Mouse (Mus musculus): ENCODE results near the gene Cacng2. TPM values are rescaled to one million over a fixed set of nuclear protein-coding genes. Genes with fewer than 3 reads are reported as not detected.
"Not testable (repeated sequence)": the region's sequence is repeated elsewhere in the genome, so short reads cannot be mapped to it uniquely, and the experiment has no call there.

Gene Cacng2
- polyA plus RNA-seq, 1 experiment from 2014 or later, result not detected

GRCm38 (mm10) chr15:78042706-78043105, 77.1 kb downstream of the Cacng2 start:
- no peak overlapping the region for H3K27ac ChIP-seq (ENCODE audit: low read length)
- H3K9me3 ChIP-seq (ENCODE audit: low read length), result no peaks in the 10 kb centered on the region
- H3K4me2 ChIP-seq (replicated peaks; ENCODE audit: low read depth, low read length), result no peak overlapping the region
- no peaks in the 10 kb centered on the region for H3K36me3 ChIP-seq (ENCODE audit: insufficient read depth, low read length)
- 88% methylated on average over 8 of the region's 8 CpGs for WGBS
- no peaks in the 10 kb centered on the region for H3K27me3 ChIP-seq (ENCODE audit: insufficient read depth, low read length)
- no peaks in the 10 kb centered on the region for H3K4me1 ChIP-seq (ENCODE audit: insufficient read depth, low read length)
- no peak for ATAC-seq (ENCODE audit: low FRiP score, low TSS enrichment)
- no peak overlapping the region for H3K4me3 ChIP-seq (ENCODE audit: low read length)
- no peak overlapping the region for H3K9ac ChIP-seq (replicated peaks; ENCODE audit: low read length)

DNA sequence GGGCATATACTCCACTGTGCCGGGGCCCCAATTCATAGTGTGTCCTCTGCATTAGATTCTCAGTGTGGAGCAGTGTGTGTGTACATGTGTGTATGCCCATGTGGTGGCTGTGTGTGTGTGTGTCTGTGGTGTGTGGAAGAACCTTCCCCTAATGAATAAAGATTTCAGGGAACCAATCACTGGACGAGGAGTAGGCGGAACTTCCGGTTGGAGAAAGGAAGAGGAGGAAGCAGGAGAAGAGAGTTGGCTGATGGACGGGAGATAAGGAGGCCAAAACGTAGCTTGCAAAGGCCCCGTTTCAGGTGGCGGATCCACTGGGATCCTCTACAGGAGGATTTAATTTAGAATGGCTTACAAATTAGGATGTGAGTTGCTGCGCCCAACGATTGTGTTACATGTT, 82.2 kb downstream of the Cacng2 start:
- H3K36me3 ChIP-seq (ENCODE audit: insufficient read depth, low read length), result no peaks in the 10 kb centered on the region
- WGBS, result 91% methylated on average over 10 of the region's 10 CpGs
- no peak overlapping the region for H3K27ac ChIP-seq (ENCODE audit: low read length)
- no peak overlapping the region for H3K4me2 ChIP-seq (replicated peaks; ENCODE audit: low read depth, low read length)
- H3K9me3 ChIP-seq (ENCODE audit: low read length), result no peaks in the 10 kb centered on the region
- H3K4me1 ChIP-seq (ENCODE audit: insufficient read depth, low read length), result no peaks in the 10 kb centered on the region
- no peak for ATAC-seq (ENCODE audit: low FRiP score, low TSS enrichment)
- H3K27me3 ChIP-seq (ENCODE audit: insufficient read depth, low read length), result no peaks in the 10 kb centered on the region
- H3K4me3 ChIP-seq (ENCODE audit: low read length), result no peak overlapping the region
- H3K9ac ChIP-seq (replicated peaks; ENCODE audit: low read length), result no peak overlapping the region

DNA sequence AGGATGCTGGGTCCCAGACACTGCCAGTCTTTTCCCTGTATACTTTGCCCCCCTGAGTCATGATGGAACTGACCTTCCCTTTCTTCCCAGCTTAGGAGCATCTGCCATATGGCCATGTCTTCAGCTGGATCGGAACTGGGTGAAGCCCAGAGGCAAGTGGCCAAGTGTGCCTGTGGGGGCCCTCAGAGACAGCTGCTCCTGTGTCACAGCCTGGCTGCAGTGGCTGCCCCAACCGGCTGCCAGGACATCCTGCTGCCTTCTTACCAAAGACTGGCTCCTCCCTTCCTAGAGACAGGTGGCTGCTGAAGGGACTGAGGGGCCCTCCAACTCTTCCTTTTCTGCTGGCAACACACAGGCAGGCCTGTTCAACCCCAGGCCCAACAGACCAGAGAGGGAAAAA, 83.2 kb downstream of the Cacng2 start:
- Histone ChIP-seq H3K27me3 (ENCODE audit: insufficient read depth, low read length) (no peaks in the 10 kb centered on the region), H3K27ac (ENCODE audit: low read length) (no peak overlapping the region), H3K4me3 (ENCODE audit: low read length) (no peak overlapping the region), H3K36me3 (ENCODE audit: insufficient read depth, low read length) (no peaks in the 10 kb centered on the region), H3K9me3 (ENCODE audit: low read length) (no peaks in the 10 kb centered on the region), H3K4me1 (ENCODE audit: insufficient read depth, low read length) (no peaks in the 10 kb centered on the region), H3K4me2 (replicated peaks; ENCODE audit: low read depth, low read length) (no peak overlapping the region), H3K9ac (replicated peaks; ENCODE audit: low read length) (no peak overlapping the region)
- WGBS, result 50% methylated on average over 2 of the region's 2 CpGs
- ATAC-seq (ENCODE audit: low FRiP score, low TSS enrichment), result no peak

DNA sequence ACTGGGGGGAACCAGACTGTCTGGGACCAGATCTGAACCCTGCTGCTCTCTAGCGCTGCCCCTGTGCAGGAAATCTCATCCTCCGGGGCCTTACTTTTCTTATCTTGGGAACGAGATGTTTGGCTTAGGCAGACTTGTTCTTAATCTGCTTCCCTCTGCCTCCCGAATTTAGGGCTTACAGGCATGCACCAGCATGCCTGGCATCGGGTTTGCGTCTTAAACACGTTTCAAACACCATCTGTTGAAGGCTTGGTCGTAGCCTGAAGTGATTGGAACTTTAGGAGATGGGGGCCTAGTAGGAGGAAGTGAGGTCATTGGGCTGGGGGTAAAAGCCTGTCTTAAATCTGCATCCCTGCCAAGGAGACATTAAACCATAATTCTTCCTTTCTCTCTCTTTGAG, 89.9 kb downstream of the Cacng2 start:
- no peak for ATAC-seq (ENCODE audit: low FRiP score, low TSS enrichment)
- no peak overlapping the region for H3K4me2 ChIP-seq (replicated peaks; ENCODE audit: low read depth, low read length)
- 69% methylated on average over 8 of the region's 8 CpGs for WGBS

GRCm38 (mm10) chr15:78026521-78026920, 93.3 kb downstream of the Cacng2 start:
- no peak overlapping the region for H3K27ac ChIP-seq (ENCODE audit: low read length)
- no peak overlapping the region for H3K9ac ChIP-seq (replicated peaks; ENCODE audit: low read length)
- no peaks in the 10 kb centered on the region for H3K36me3 ChIP-seq (ENCODE audit: insufficient read depth, low read length)
- H3K4me2 ChIP-seq (replicated peaks; ENCODE audit: low read depth, low read length), result no peak overlapping the region
- no peaks in the 10 kb centered on the region for H3K27me3 ChIP-seq (ENCODE audit: insufficient read depth, low read length)
- WGBS, result 85% methylated on average over 6 of the region's 6 CpGs
- no peaks in the 10 kb centered on the region for H3K9me3 ChIP-seq (ENCODE audit: low read length)
- no peak for ATAC-seq (ENCODE audit: low FRiP score, low TSS enrichment)
- H3K4me3 ChIP-seq (ENCODE audit: low read length), result no peak overlapping the region
- H3K4me1 ChIP-seq (ENCODE audit: insufficient read depth, low read length), result no peaks in the 10 kb centered on the region

More for the DNA sequence above, 89.9 kb downstream of the Cacng2 start:
- Histone ChIP-seq H3K27ac (ENCODE audit: low read length) (no peak overlapping the region), H3K27me3 (ENCODE audit: insufficient read depth, low read length) (no peaks in the 10 kb centered on the region), H3K9ac (replicated peaks; ENCODE audit: low read length) (no peak overlapping the region), H3K9me3 (ENCODE audit: low read length) (no peaks in the 10 kb centered on the region), H3K4me1 (ENCODE audit: insufficient read depth, low read length) (no peaks in the 10 kb centered on the region), H3K4me3 (ENCODE audit: low read length) (no peak overlapping the region), H3K36me3 (ENCODE audit: insufficient read depth, low read length) (no peaks in the 10 kb centered on the region)

DNA sequence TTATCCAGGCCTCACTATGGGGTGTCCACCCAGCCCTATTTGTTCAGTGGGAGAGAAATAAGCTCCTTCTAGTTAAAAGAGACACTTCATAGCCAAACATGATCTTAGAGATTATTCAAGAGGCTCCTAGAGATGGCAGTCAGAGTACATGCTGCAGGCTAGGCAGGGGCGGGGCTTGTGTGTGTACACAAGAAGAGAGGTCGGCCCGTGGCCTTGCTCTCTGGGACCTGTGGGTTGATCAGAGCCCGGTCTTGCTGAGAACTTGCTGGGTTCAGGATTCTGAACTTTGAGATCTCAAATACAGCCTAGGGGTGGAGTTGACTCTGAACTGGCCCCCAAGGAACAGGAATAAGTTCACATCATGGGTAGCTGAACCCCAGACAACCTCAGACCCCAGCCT, 95.6 kb downstream of the Cacng2 start:
- Histone ChIP-seq H3K4me1 (ENCODE audit: insufficient read depth, low read length) (no peaks in the 10 kb centered on the region), H3K27me3 (ENCODE audit: insufficient read depth, low read length) (no peaks in the 10 kb centered on the region), H3K4me3 (ENCODE audit: low read length) (no peak overlapping the region), H3K9ac (replicated peaks; ENCODE audit: low read length) (no peak overlapping the region), H3K36me3 (ENCODE audit: insufficient read depth, low read length) (no peaks in the 10 kb centered on the region), H3K27ac (ENCODE audit: low read length) (no peak overlapping the region), H3K4me2 (replicated peaks; ENCODE audit: low read depth, low read length) (no peak overlapping the region), H3K9me3 (ENCODE audit: low read length) (no peaks in the 10 kb centered on the region)
- 60% methylated on average over 4 of the region's 4 CpGs for WGBS
- ATAC-seq (ENCODE audit: low FRiP score, low TSS enrichment), result no peak

- no peaks in the 10 kb centered on the region for H3K4me1 ChIP-seq (ENCODE audit: insufficient read depth, low read length)
- ATAC-seq (ENCODE audit: low FRiP score, low TSS enrichment), result no peak
- 96% methylated on average over 1 of the region's 1 CpGs for WGBS
- H3K4me2 ChIP-seq (replicated peaks; ENCODE audit: low read depth, low read length), result no peak overlapping the region
- no peak overlapping the region for H3K9ac ChIP-seq (replicated peaks; ENCODE audit: low read length)
- H3K4me3 ChIP-seq (ENCODE audit: low read length), result no peak overlapping the region
- no peaks in the 10 kb centered on the region for H3K9me3 ChIP-seq (ENCODE audit: low read length)
- H3K36me3 ChIP-seq (ENCODE audit: insufficient read depth, low read length), result no peaks in the 10 kb centered on the region
- no peak overlapping the region for H3K27ac ChIP-seq (ENCODE audit: low read length)
- no peaks in the 10 kb centered on the region for H3K27me3 ChIP-seq (ENCODE audit: insufficient read depth, low read length)
Observed at GRCm38 (mm10) chr15:78014046-78014445, 105.8 kb downstream of the Cacng2 start.

DNA sequence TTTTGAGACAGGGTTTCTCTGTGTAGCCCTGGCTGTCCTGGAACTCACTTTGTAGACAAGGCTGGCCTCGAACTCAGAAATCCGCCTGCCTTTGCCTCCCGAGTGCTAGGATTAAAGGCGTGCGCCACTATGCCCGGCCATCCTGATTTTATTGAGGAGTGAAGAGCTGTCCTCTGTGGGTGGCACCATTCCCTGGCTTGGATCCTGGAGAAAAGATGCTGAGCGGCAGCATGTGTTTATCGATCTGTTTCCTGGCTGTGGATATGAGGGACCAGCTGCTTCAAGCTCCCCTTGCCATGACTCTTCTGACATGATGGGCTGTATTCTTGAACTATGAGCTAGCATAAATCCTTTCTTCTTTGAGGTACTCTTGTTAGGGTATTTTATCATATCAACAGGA, 111.6 kb downstream of the Cacng2 start:
- ATAC-seq (ENCODE audit: low FRiP score, low TSS enrichment); H3K27me3 ChIP-seq (ENCODE audit: insufficient read depth, low read length); H3K4me3 ChIP-seq (ENCODE audit: low read length); H3K27ac ChIP-seq (ENCODE audit: low read length); H3K4me2 ChIP-seq (replicated peaks; ENCODE audit: low read depth, low read length); H3K9me3 ChIP-seq (ENCODE audit: low read length); H3K4me1 ChIP-seq (ENCODE audit: insufficient read depth, low read length); H3K36me3 ChIP-seq (ENCODE audit: insufficient read depth, low read length); H3K9ac ChIP-seq (replicated peaks; ENCODE audit: low read length): not testable (repeated sequence)
- WGBS, result 94% methylated on average over 8 of the region's 8 CpGs

DNA sequence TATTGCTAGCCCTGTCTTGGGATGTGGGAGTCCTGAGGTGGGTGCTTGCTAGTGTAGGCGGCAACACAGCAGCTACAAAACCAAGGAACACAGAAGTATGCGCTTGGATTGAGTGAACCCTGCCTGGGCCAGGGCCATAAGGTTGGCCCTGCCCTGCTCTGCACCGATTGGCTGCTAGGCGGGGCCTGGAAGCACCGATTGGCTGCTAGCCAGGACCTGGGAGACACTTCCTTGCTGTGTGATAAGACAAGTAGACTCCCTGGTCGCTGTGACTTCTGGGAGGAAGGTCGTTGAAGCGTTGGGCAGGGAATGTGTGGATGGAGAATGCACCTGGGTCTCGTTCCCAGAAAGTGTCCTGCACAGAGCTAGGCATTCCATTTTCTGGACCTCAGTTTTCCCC, 115.9 kb downstream of the Cacng2 start:
- ATAC-seq (ENCODE audit: low FRiP score, low TSS enrichment), result no peak; the same call in 1 of the 2 replicates
- no peaks in the 10 kb centered on the region for H3K27me3 ChIP-seq (ENCODE audit: insufficient read depth, low read length)
- WGBS, result 31% methylated on average over 9 of the region's 9 CpGs

DNA sequence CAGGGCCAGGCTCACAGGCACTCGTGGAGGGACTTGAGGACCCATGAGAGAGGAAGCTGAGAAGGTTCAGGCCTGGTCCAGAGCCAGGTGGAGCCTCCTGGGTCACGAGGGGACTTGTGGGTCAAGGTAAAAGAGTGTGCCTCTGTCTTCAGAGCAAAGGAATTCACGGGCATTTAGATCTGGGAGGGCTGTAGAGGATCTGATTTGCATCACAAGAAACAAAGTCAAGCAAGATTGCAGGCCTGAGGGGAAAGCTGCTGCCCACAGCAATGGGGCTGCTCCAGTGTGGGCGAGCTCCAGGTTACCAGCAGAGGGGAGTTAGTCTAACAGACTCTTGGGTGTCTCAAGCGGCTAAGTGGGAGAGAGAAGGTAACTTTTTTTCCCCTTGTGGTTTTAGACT, 118.4 kb downstream of the Cacng2 start:
- no peak overlapping the region for H3K27ac ChIP-seq (ENCODE audit: low read length)
- no peak overlapping the region for H3K4me2 ChIP-seq (replicated peaks; ENCODE audit: low read depth, low read length)
- WGBS, result 26% methylated on average over 5 of the region's 5 CpGs
- H3K4me3 ChIP-seq (ENCODE audit: low read length), result no peak overlapping the region
- H3K9ac ChIP-seq (replicated peaks; ENCODE audit: low read length), result no peak overlapping the region
- H3K4me1 ChIP-seq (ENCODE audit: insufficient read depth, low read length), result no peaks in the 10 kb centered on the region
- ATAC-seq (ENCODE audit: low FRiP score, low TSS enrichment), result no peak
- no peaks in the 10 kb centered on the region for H3K36me3 ChIP-seq (ENCODE audit: insufficient read depth, low read length)
- H3K9me3 ChIP-seq (ENCODE audit: low read length), result no peaks in the 10 kb centered on the region
- no peaks in the 10 kb centered on the region for H3K27me3 ChIP-seq (ENCODE audit: insufficient read depth, low read length)

More for the DNA sequence above, 115.9 kb downstream of the Cacng2 start:
- no peak overlapping the region for H3K4me2 ChIP-seq (replicated peaks; ENCODE audit: low read depth, low read length)
- no peaks in the 10 kb centered on the region for H3K36me3 ChIP-seq (ENCODE audit: insufficient read depth, low read length)
- H3K27ac ChIP-seq (ENCODE audit: low read length), result no peak overlapping the region
- H3K4me3 ChIP-seq (ENCODE audit: low read length), result no peak overlapping the region
- no peaks in the 10 kb centered on the region for H3K9me3 ChIP-seq (ENCODE audit: low read length)
- H3K4me1 ChIP-seq (ENCODE audit: insufficient read depth, low read length), result no peaks in the 10 kb centered on the region
- no peak overlapping the region for H3K9ac ChIP-seq (replicated peaks; ENCODE audit: low read length)

- H3K4me2 ChIP-seq (replicated peaks; ENCODE audit: low read depth, low read length), result no peak overlapping the region
- H3K36me3 ChIP-seq (ENCODE audit: insufficient read depth, low read length), result no peaks in the 10 kb centered on the region
- no peaks in the 10 kb centered on the region for H3K4me1 ChIP-seq (ENCODE audit: insufficient read depth, low read length)
- 77% methylated on average over 5 of the region's 5 CpGs for WGBS
- no peak overlapping the region for H3K9ac ChIP-seq (replicated peaks; ENCODE audit: low read length)
- no peaks in the 10 kb centered on the region for H3K9me3 ChIP-seq (ENCODE audit: low read length)
- H3K4me3 ChIP-seq (ENCODE audit: low read length), result no peak overlapping the region
- H3K27me3 ChIP-seq (ENCODE audit: insufficient read depth, low read length), result peaks cover 3% of the 10 kb centered on the region; the same call in 1 of the 2 replicates
- ATAC-seq (ENCODE audit: low FRiP score, low TSS enrichment), result no peak
- H3K27ac ChIP-seq (ENCODE audit: low read length), result no peak overlapping the region
Observed at GRCm38 (mm10) chr15:77988541-77988940, 131.3 kb downstream of the Cacng2 start.

Measured in kidney, embryonic 16.5 days (tissue).